Mouse (Mus musculus): Measurements from ENCODE around the gene Erc2.

The Erc2 gene

GRCm38 (mm10) chr14:27622176-27622922, at the start of gene Erc2:
Gene Erc2, plus strand, starts transcription at chr14:27622428.
- peak; percentile 60 to 74 for DNase-seq

DNA sequence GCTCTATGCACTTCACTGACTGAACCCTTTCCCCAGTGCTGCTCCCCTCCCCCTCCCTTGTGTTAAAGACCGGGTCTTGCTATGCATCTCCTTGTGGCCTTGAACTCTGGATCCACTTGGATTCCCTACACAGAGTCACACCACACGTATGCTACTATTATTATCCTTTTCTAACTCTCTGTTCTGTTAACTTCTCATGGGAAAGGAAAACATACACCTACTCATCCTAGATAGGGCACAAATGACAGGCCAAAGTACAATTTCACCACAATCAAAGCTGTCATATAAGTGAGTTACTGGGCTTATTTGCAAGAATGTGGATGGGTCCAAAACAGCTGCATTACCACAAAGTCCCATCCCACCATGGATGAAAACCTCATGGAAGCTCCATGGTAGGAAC, 43.8 kb upstream of the Erc2 start:
- DNase-seq: no peak

DNA sequence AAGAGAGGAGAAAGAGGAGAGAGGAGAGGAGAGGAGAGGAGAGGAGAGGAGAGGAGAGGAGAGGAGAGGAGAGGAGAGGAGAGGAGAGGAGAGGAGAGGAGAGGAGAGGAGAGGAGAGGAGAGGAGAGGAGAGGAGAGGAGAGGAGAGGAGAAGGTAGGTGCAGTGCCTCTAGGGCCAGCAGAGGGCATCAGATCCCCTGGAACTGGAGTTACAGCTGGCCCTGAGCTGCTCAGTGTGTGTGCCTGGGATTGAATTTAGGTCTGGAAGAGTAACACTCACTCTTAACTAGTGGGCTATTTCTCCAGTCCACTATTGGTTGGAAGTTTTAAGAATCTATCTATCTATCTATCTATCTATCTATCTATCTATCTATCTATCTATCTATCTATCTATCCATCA, 32.6 kb upstream of the Erc2 start:
- peak in 1 of 2 experiments; percentile 1 for DNase-seq

DNA sequence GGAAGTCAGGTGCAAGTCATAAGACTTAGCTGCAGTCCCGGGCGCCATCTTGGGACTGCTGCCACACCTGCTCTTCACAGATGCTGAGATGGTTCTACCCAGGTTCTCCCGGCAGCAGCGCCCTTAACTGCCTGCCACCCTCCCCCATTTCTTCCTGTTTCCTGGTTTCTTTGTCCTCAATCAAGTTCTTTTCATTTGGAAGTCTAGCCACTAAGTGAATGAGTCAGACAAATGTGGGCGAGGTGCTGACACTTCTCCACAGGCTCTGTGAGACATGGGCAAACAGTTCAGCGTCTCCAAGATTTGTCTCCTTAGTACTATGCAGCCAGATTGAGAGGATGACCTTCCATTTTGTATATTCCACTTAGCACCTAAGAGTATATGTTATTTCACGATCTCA, 30.1 kb upstream of the Erc2 start:
- DNase-seq: no peak

DNA sequence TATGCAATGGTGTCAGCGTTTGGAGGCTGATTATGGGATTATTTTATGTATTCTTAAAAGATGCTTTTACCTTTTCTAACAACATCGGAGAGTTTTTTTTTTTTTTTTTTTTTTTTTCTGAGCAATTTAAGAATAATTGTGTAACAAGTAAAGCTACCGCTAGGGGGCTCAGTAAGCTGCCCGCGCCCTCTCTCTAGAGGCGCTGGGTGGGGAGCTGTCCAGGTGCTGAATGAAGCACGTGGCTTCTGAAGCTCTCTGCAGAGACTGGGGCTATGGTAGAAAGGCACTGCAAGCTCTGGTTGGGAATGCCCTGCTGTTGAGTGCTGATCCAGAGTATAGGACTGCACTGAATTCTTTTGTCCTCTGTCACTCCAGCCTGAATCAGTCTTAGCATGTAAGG, 26.0 kb upstream of the Erc2 start:
- peak; percentile 66 to 74 for DNase-seq

DNA sequence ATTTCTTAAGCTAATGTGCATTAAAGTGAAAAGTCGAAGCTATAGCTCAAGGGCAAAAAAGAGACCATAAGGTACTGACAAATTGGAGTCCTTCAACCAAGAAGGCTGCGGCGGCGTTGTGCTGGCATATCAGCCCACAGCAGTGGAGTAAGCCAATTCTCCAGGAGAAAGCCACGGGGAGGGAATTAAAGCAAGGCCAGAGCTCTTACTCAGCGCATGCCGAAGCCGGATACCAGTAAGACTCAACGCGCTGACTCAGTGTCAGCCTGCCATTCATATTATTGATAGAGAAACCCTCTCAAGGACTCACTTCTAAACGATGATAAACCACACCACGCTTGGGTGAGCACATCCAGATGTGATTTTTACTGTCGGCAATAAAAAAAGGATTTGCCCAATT, 20.1 kb upstream of the Erc2 start:
- DNase-seq: no peak

GRCm38 (mm10) chr14:27607419-27607818, 14.8 kb upstream of the Erc2 start:
- no peak for DNase-seq

- no peak for DNase-seq
These were observed 8.5 kb upstream of the Erc2 start for GRCm38 (mm10) chr14:27613766-27614165.

GRCm38 (mm10) chr14:27617286-27617685, 4.9 kb upstream of the Erc2 start:
- DNase-seq: no peak

- no peak for DNase-seq
These were observed 652 bp upstream of the Erc2 start for GRCm38 (mm10) chr14:27621576-27621975.

DNA sequence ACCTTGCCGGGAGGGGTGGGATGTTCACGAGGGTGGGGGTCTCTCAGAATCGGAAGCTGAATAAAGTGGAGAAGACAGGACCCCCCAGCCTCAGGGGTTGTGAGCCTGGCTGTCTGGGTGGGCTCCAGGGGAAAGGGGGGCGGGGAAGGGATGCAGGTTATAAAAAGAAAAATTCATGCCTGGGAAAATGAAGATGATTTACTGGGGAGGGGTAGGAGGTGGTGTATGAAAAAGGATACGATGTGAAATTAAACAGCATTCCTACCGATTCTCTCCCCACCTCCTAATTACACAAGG, 643 bp downstream of the Erc2 start:
- DNase-seq: no peak

GRCm38 (mm10) chr14:27623368-27623767, 1.1 kb downstream of the Erc2 start:
- DNase-seq: peak; percentile 80 to 82

GRCm38 (mm10) chr14:27628701-27629100, 6.5 kb downstream of the Erc2 start:
- no peak for DNase-seq

GRCm38 (mm10) chr14:27629369-27630012, 7.3 kb downstream of the Erc2 start:
- no peak for DNase-seq

GRCm38 (mm10) chr14:27630973-27631640, 8.9 kb downstream of the Erc2 start:
- DNase-seq: no peak

DNA sequence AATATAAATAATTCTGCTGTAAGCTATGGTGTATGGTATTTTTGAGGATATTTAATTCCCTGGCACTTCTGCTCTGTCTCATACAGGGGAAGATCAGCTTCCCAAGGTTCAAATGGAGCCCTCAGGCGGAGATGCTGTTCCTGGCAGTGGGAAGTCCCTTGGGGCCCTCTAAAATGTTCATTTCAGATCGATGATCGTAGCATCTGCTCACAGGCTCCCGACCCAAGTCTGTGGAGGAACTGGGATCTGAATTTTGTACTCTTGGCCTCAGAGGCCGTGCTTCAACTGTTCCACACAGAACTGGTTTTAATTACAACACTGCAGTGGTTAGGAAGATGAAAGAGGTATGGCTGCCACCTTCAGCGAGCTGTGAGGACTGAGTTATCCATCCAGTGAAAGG, 12.5 kb downstream of the Erc2 start:
- no peak for DNase-seq

- no peak for DNase-seq
These were observed 14.3 kb downstream of the Erc2 start for GRCm38 (mm10) chr14:27636556-27636955.

DNA sequence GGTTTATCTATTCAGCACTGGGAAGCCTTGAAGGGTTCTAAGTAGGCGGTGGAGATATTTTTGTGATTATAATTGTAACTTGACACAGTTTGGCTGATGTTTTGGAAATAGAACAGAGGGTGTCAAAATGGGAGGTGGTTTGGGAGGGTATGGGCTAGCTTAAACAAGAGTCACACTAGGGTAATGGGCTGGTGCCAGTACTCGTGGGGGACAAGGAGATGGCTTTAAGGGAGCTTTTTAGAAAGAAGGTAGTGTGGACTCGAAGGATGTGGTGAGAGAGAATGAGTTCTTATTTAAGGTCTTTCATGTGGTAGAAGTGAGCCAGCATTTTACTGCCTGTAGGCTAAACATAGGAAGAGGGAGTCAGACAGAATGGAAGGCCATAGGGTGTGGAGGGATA, 19.2 kb downstream of the Erc2 start:
- no peak for DNase-seq

GRCm38 (mm10) chr14:27642981-27643380, 20.8 kb downstream of the Erc2 start:
- no peak for DNase-seq

- DNase-seq: no peak
These were observed 32.4 kb downstream of the Erc2 start for GRCm38 (mm10) chr14:27654670-27655069.

GRCm38 (mm10) chr14:27658616-27659015, 36.4 kb downstream of the Erc2 start:
- no peak for DNase-seq

DNA sequence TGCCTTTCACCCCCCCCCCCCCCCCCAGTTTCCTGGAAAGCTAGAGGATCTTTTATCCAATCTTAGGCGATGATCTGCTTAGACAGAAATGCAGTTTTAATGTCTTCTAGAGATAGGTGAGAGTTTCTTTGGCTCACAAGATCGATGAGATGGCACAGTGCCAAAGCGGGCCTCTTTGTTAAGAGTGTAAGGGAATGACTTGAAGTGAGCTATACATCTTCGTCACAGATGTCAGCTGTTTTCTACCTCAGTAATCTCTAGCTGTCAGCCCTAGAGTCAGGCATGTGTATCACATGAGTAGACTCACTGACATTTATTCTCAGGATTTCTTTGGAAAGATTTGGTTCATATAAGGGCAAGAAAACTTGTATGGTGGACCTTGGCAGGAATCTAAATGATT, 39.2 kb downstream of the Erc2 start:
- DNase-seq: no peak

- no peak for DNase-seq
These were observed 40.0 kb downstream of the Erc2 start for GRCm38 (mm10) chr14:27662251-27662650.

All from lung, adult 18-20 months (tissue).